Comparison of ENCODE assay signal across 9 mouse cellular contexts in the genomic region with DNA sequence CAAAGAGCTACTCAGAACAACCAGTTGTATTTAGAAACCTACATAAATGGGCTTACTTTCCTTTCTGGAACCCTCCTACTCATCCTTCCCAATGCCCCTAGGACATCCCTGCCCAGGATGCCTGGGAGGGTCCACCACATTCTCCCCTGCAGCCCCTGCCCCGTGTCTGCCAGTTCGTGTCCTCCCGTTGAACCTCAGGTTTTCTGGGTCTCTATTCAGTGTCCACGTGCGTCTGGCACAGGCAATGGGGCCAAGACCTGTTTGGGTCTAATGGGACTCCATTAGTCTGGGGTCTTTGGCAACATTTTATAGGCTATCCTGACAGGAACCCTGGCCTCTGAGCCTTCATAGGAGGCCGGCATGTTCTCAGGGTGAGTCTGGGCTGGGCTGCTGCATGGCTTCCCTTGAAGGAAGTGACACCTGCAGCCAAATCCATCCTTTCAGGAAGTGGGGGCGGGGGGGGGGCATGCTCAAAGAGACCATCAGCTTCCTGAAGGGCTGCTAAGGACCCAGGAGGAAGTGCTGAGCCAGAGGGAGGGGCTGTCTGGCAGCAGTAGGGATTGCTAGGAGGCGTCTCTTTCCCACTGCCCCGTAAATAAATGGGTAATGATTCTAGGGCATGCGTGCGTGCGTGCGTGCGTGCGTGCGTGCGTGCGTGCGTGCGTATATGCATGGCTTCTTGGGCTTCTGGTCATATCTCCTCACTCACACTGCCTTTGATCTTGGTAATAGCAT.
A peak's percentile ranks its signal among the peaks of the same experiment; 100 is the strongest.
DNase-seq lines count a peak whose midpoint lies in the region; ATAC-seq and TF ChIP-seq lines count a peak whose summit lies in the region.
"Had no signal": no experiment of that assay in that cellular context is flagged by ENCODE, and none has a peak within 500 bp of the region (broad histone marks: within the 10 kb centered on the region; RNA-seq: fewer than 3 reads in every experiment).

No protein-coding gene starts in this region.

- no peaks in the 10 kb centered on the region for H3K9me3 ChIP-seq in kidney, embryonic 15.5 days (replicated peaks)
- H3K9me3 ChIP-seq in midbrain, postnatal 0 days (ENCODE audit: low read length): no peaks in the 10 kb centered on the region
- H3K9me3 ChIP-seq: liver, embryonic 15.5 days had no signal

- H3K4me1 ChIP-seq in kidney, embryonic 15.5 days: peaks cover 60% of the 10 kb centered on the region
- 0 out of 2 replicates have a peak, but pooled peaks cover 4% of the 10 kb centered on the region for H3K4me1 ChIP-seq in midbrain, postnatal 0 days (ENCODE audit: insufficient read depth, low read length)

- H3K4me2 ChIP-seq in kidney, embryonic 15.5 days: 0 out of 2 replicates have a peak overlapping the region, but pooled peaks have one; percentile 40
- no peak overlapping the region for H3K4me2 ChIP-seq in midbrain, postnatal 0 days (ENCODE audit: low read depth, low read length, poor library complexity, severe bottlenecking)
- H3K4me2 ChIP-seq: liver, embryonic 15.5 days had no signal

- H3K9ac ChIP-seq in kidney, embryonic 15.5 days: no peak overlapping the region
- no peak overlapping the region for H3K9ac ChIP-seq in midbrain, postnatal 0 days (replicated peaks; ENCODE audit: low read length, poor library complexity, severe bottlenecking)
- H3K9ac ChIP-seq: liver, embryonic 15.5 days had no signal

- H3K36me3 ChIP-seq in kidney, embryonic 15.5 days: no peaks in the 10 kb centered on the region
- no peaks in the 10 kb centered on the region for H3K36me3 ChIP-seq in midbrain, postnatal 0 days (ENCODE audit: insufficient read depth, low read length)
- H3K36me3 ChIP-seq: liver, embryonic 15.5 days had no signal

- peak; percentile 51 for DNase-seq in gastrocnemius, postnatal 25 days
- no peak for DNase-seq in gastrocnemius, postnatal 10 days
- DNase-seq in T-cell, adult 2 months (ENCODE audit: low spot score): peak; percentile 33
- DNase-seq in midbrain, postnatal 0 days (ENCODE audit: low spot score): no peak
- no peak for DNase-seq in left cerebral cortex, postnatal 25 days (ENCODE audit: low spot score in 2 of 2)
- DNase-seq in urinary bladder, postnatal 10 days (ENCODE audit: low spot score): no peak

- WGBS in kidney, embryonic 15.5 days: 57% methylated on average over 20 of the region's 20 CpGs
- WGBS in midbrain, postnatal 0 days: 87% methylated on average over 20 of the region's 20 CpGs

- intact Hi-C loops in left cerebral cortex, postnatal 25 days (cut with DNase I): no loop called here

- H3K4me3 ChIP-seq in kidney, embryonic 15.5 days (replicated peaks): no peak overlapping the region
- H3K4me3 ChIP-seq in midbrain, postnatal 0 days (ENCODE audit: low read depth, low read length): no peak overlapping the region
- H3K4me3 ChIP-seq: liver, embryonic 15.5 days had no signal

- no peaks in the 10 kb centered on the region for H3K27me3 ChIP-seq in kidney, embryonic 15.5 days
- H3K27me3 ChIP-seq in midbrain, postnatal 0 days (ENCODE audit: insufficient read depth, low read length): no peaks in the 10 kb centered on the region

- H3K27ac ChIP-seq in kidney, embryonic 15.5 days: peak overlapping the region; percentile 97
- H3K27ac ChIP-seq in midbrain, postnatal 0 days (ENCODE audit: low read depth, low read length): no peak overlapping the region
- H3K27ac ChIP-seq: liver, embryonic 15.5 days had no signal

- no peak for TF ChIP-seq CTCF in midbrain, postnatal 0 days (IDR thresholded peaks at IDR 0.05)

- no peak for ATAC-seq in kidney, embryonic 15.5 days (replicated peaks; ENCODE audit: low FRiP score)
- 0 out of 2 replicates have a peak, but pooled peaks have one; percentile 27 for ATAC-seq in megakaryocyte, adult 5-6 weeks (ENCODE audit: poor library complexity, severe bottlenecking)
- ATAC-seq in midbrain, postnatal 0 days (ENCODE audit: low FRiP score): no peak

Comparison
In these comparisons a context has a peak if more than half of its experiments do, and no peak if none do; other contexts are left out.
1. DNase-seq: peak in gastrocnemius, postnatal 25 days (single experiment) and T-cell, adult 2 months (single experiment); none in gastrocnemius, postnatal 10 days (single experiment), midbrain, postnatal 0 days (single experiment), left cerebral cortex, postnatal 25 days (0 of 2) and urinary bladder, postnatal 10 days (single experiment).